Mouse (Mus musculus): ENCODE results near the gene Dohh.

The Dohh gene

GRCm38 (mm10) chr10:81404720-81405119 lies 20.5 kb downstream of the Dohh start:
- no peak for DNase-seq (ENCODE audit: low read depth, low spot score)

GRCm38 (mm10) chr10:81405588-81406201 lies 21.5 kb downstream of the Dohh start:
- peak; percentile 57 for DNase-seq (ENCODE audit: low read depth, low spot score)

- DNase-seq (ENCODE audit: low read depth, low spot score): no peak
These were observed 22.5 kb downstream of the Dohh start for GRCm38 (mm10) chr10:81406504-81407440.

GRCm38 (mm10) chr10:81407539-81408423 lies 23.6 kb downstream of the Dohh start:
- peak; percentile 98 for DNase-seq (ENCODE audit: low read depth, low spot score)

- DNase-seq (ENCODE audit: low read depth, low spot score): no peak
These were observed 24.1 kb downstream of the Dohh start for GRCm38 (mm10) chr10:81408424-81408729.

- DNase-seq (ENCODE audit: low read depth, low spot score): peak; percentile 70
These were observed 24.7 kb downstream of the Dohh start for GRCm38 (mm10) chr10:81408871-81409291.

- DNase-seq (ENCODE audit: low read depth, low spot score): peak; percentile 46
These were observed 25.1 kb downstream of the Dohh start for GRCm38 (mm10) chr10:81409330-81409729.

- DNase-seq (ENCODE audit: low read depth, low spot score): no peak
These were observed 26.1 kb downstream of the Dohh start for GRCm38 (mm10) chr10:81410350-81410749.

- peak; percentile 42 for DNase-seq (ENCODE audit: low read depth, low spot score)
These were observed 26.8 kb downstream of the Dohh start for GRCm38 (mm10) chr10:81410981-81411380.

- peak; percentile 72 for DNase-seq (ENCODE audit: low read depth, low spot score)
These were observed 27.5 kb downstream of the Dohh start for GRCm38 (mm10) chr10:81411471-81412400.

GRCm38 (mm10) chr10:81412586-81413309 lies 28.5 kb downstream of the Dohh start:
- peak; percentile 58 for DNase-seq (ENCODE audit: low read depth, low spot score)

- no peak for DNase-seq (ENCODE audit: low read depth, low spot score)
These were observed 29.4 kb downstream of the Dohh start for GRCm38 (mm10) chr10:81413310-81414261.

GRCm38 (mm10) chr10:81414682-81415081 lies 30.5 kb downstream of the Dohh start:
- no peak for DNase-seq (ENCODE audit: low read depth, low spot score)

GRCm38 (mm10) chr10:81415146-81415545 lies 30.9 kb downstream of the Dohh start:
- DNase-seq (ENCODE audit: low read depth, low spot score): no peak

GRCm38 (mm10) chr10:81415549-81416310 lies 31.5 kb downstream of the Dohh start:
- DNase-seq (ENCODE audit: low read depth, low spot score): no peak

GRCm38 (mm10) chr10:81416581-81417226 lies 32.5 kb downstream of the Dohh start:
- peak; percentile 53 for DNase-seq (ENCODE audit: low read depth, low spot score)

All from 3T3-L1 (cell line).